Mouse (Mus musculus) heart, embryonic 15.5 days (tissue): ENCODE results near the gene Ubald2. TPM values are rescaled to one million over a fixed set of nuclear protein-coding genes. Genes with fewer than 3 reads are reported as not detected.
A peak's percentile ranks its signal among the peaks of the same experiment; 100 is the strongest.

Experiments used
- ATAC-seq: fragments of 200-750 bp; cut with Nextera tagmentation; replicated peaks from 2 replicates; pipeline ENCODE4 v1.8.0; 2017; ENCODE audit warnings: low read depth, moderate TSS enrichment; ENCODE audit not compliant: insufficient number of reproducible peaks, insufficient read depth, low FRiP score
- H3K27ac ChIP-seq: fragments of 300-500 bp; sonication (generic); 2 replicates; pipeline ENCODE4 v1.5.1; 2015; ENCODE audit warnings: mild to moderate bottlenecking, inconsistent platforms
- H3K27me3 ChIP-seq: fragments of 300-500 bp; sonication (generic); 2 replicates; pipeline ENCODE4 v1.6.1; 2015; ENCODE audit warnings: inconsistent platforms
- H3K36me3 ChIP-seq: fragments of 300-500 bp; sonication (generic); 2 replicates; pipeline ENCODE4 v1.6.1; 2015; ENCODE audit warnings: mild to moderate bottlenecking, inconsistent platforms
- H3K4me1 ChIP-seq: fragments of 300-500 bp; sonication (generic); replicated peaks from 2 replicates; pipeline ENCODE4 v1.6.1; 2015; ENCODE audit warnings: inconsistent platforms
- H3K4me2 ChIP-seq: fragments of 300-500 bp; sonication (generic); 2 replicates; pipeline ENCODE4 v1.6.1; 2015; ENCODE audit warnings: inconsistent platforms, mild to moderate bottlenecking, moderate library complexity
- H3K4me3 ChIP-seq: fragments of 300-500 bp; sonication (generic); 2 replicates; pipeline ENCODE4 v1.5.1; 2015; ENCODE audit warnings: mild to moderate bottlenecking, inconsistent platforms
- H3K9ac ChIP-seq: fragments of 300-500 bp; sonication (generic); 2 replicates; pipeline ENCODE4 v1.6.1; 2015; ENCODE audit warnings: mild to moderate bottlenecking, inconsistent platforms
- H3K9me3 ChIP-seq: fragments of 300-500 bp; sonication (generic); replicated peaks from 2 replicates; pipeline ENCODE4 v1.6.1; 2016; ENCODE audit warnings: inconsistent platforms
- WGBS: fragments of 180-500 bp; shearing (Covaris S2); methylation state at CpG from one replicate; pipeline ENCODE4 v1.1.7; 2015; ENCODE audit warnings: mixed read lengths; 5-methylcytosine and 5-hydroxymethylcytosine counted together
- polyA plus RNA-seq: library from polyadenylated mRNA; unstranded; fragments of >200 nt; fragmentation: Nextera tagmentation; extraction: Ambion mirVana; gene quantifications from 2 replicates; pipeline ENCODE4 v1.2.1, GENCODE M21; 2015

The Ubald2 gene
- 29.3 and 32.5 TPM in 2 replicates for polyA plus RNA-seq

- H3K4me3 ChIP-seq = peak within 1 kb of the TSS; percentile 91
- WGBS = 2% methylated on average over 66 of the region's 66 CpGs
- ATAC-seq = peak; percentile 96
- peak within 1 kb of the TSS; percentile 88 for H3K9ac ChIP-seq
- peak within 1 kb of the TSS; percentile 94 for H3K27ac ChIP-seq
- H3K4me1 ChIP-seq = peaks cover 51% of the 10 kb centered on the region
- H3K27me3 ChIP-seq = no peaks in the 10 kb centered on the region
- H3K4me2 ChIP-seq = peak within 1 kb of the TSS; percentile 73
- H3K36me3 ChIP-seq = peaks cover 5% of the 10 kb centered on the region
- H3K9me3 ChIP-seq = no peaks in the 10 kb centered on the region
Observed at GRCm38 (mm10) chr11:116433356-116434286, at the start of gene Ubald2. TSS of gene Ubald2 (plus strand) at chr11:116434094.

GRCm38 (mm10) chr11:116384171-116384570 lies 49.7 kb upstream of the Ubald2 start:
- ATAC-seq = no peak
- 72% methylated on average over 11 of the region's 11 CpGs for WGBS
- no peak overlapping the region for H3K4me3 ChIP-seq

GRCm38 (mm10) chr11:116385999-116386398 lies 47.9 kb upstream of the Ubald2 start:
- Histone ChIP-seq H3K4me3 (no peak overlapping the region), H3K4me1 (peaks cover 22% of the 10 kb centered on the region), H3K9ac (no peak overlapping the region), H3K4me2 (no peak overlapping the region), H3K36me3 (no peaks in the 10 kb centered on the region), H3K27me3 (no peaks in the 10 kb centered on the region), H3K9me3 (no peaks in the 10 kb centered on the region), H3K27ac (peak overlapping the region; percentile 37; the same call in 1 of the 2 replicates)
- ATAC-seq = no peak
- WGBS = 35% methylated on average over 5 of the region's 5 CpGs

More at GRCm38 (mm10) chr11:116384171-116384570, 49.7 kb upstream of the Ubald2 start:
- H3K27me3 ChIP-seq = no peaks in the 10 kb centered on the region
- H3K9ac ChIP-seq = no peak overlapping the region
- H3K4me1 ChIP-seq = peaks cover 22% of the 10 kb centered on the region
- no peak overlapping the region for H3K27ac ChIP-seq
- no peaks in the 10 kb centered on the region for H3K36me3 ChIP-seq
- H3K9me3 ChIP-seq = no peaks in the 10 kb centered on the region
- no peak overlapping the region for H3K4me2 ChIP-seq

GRCm38 (mm10) chr11:116387086-116388071 lies 46.5 kb upstream of the Ubald2 start:
- Histone ChIP-seq H3K27ac (peak overlapping the region; percentile 76), H3K27me3 (no peaks in the 10 kb centered on the region), H3K4me2 (peak overlapping the region; percentile 60), H3K4me1 (peaks cover 22% of the 10 kb centered on the region), H3K9me3 (no peaks in the 10 kb centered on the region), H3K9ac (peak overlapping the region; percentile 38; the same call in 1 of the 2 replicates), H3K4me3 (peak overlapping the region; percentile 36), H3K36me3 (no peaks in the 10 kb centered on the region)
- WGBS = 10% methylated on average over 16 of the region's 16 CpGs
- peak; percentile 75 for ATAC-seq

- H3K4me3 ChIP-seq = peak overlapping the region; percentile 14; the same call in 1 of the 2 replicates
- peaks cover 22% of the 10 kb centered on the region for H3K4me1 ChIP-seq
- H3K27me3 ChIP-seq = no peaks in the 10 kb centered on the region
- WGBS = 65% methylated on average over 14 of the region's 14 CpGs
- H3K27ac ChIP-seq = peak overlapping the region; percentile 43; the same call in 1 of the 2 replicates
- H3K9ac ChIP-seq = no peak overlapping the region
- peak overlapping the region; percentile 37 for H3K4me2 ChIP-seq
- no peak; the same call in 1 of the 2 replicates for ATAC-seq
- no peaks in the 10 kb centered on the region for H3K9me3 ChIP-seq
- no peaks in the 10 kb centered on the region for H3K36me3 ChIP-seq
Observed at GRCm38 (mm10) chr11:116388841-116389480, 44.9 kb upstream of the Ubald2 start.

- Histone ChIP-seq H3K4me1 (0 out of 2 replicates have a peak, but pooled peaks cover 3% of the 10 kb centered on the region), H3K27ac (no peak overlapping the region)
Observed at GRCm38 (mm10) chr11:116394769-116395168, 39.1 kb upstream of the Ubald2 start.

GRCm38 (mm10) chr11:116396276-116396933 lies 37.5 kb upstream of the Ubald2 start:
- H3K4me1 ChIP-seq = peaks cover 7% of the 10 kb centered on the region; the same call in 1 of the 2 replicates
- H3K9me3 ChIP-seq = no peaks in the 10 kb centered on the region
- H3K4me3 ChIP-seq = no peak overlapping the region
- no peak overlapping the region; the same call in 1 of the 2 replicates for H3K27ac ChIP-seq
- 85% methylated on average over 11 of the region's 11 CpGs for WGBS
- H3K9ac ChIP-seq = no peak overlapping the region
- H3K27me3 ChIP-seq = no peaks in the 10 kb centered on the region
- no peak for ATAC-seq
- H3K4me2 ChIP-seq = no peak overlapping the region
- H3K36me3 ChIP-seq = no peaks in the 10 kb centered on the region

More at GRCm38 (mm10) chr11:116394769-116395168, 39.1 kb upstream of the Ubald2 start:
- H3K27me3 ChIP-seq = no peaks in the 10 kb centered on the region
- H3K4me2 ChIP-seq = no peak overlapping the region
- H3K9me3 ChIP-seq = no peaks in the 10 kb centered on the region
- no peak for ATAC-seq
- no peak overlapping the region for H3K4me3 ChIP-seq
- H3K36me3 ChIP-seq = no peaks in the 10 kb centered on the region
- 72% methylated on average over 4 of the region's 4 CpGs for WGBS
- no peak overlapping the region for H3K9ac ChIP-seq

- H3K4me1 ChIP-seq = peaks cover 7% of the 10 kb centered on the region; the same call in 1 of the 2 replicates
- H3K9me3 ChIP-seq = no peaks in the 10 kb centered on the region
- H3K4me2 ChIP-seq = no peak overlapping the region
- no peak overlapping the region for H3K27ac ChIP-seq
- H3K9ac ChIP-seq = no peak overlapping the region
- no peaks in the 10 kb centered on the region for H3K36me3 ChIP-seq
- 90% methylated on average over 3 of the region's 3 CpGs for WGBS
- no peak for ATAC-seq
- no peaks in the 10 kb centered on the region for H3K27me3 ChIP-seq
- H3K4me3 ChIP-seq = no peak overlapping the region
Observed at GRCm38 (mm10) chr11:116396934-116397330, 37.0 kb upstream of the Ubald2 start.

- Histone ChIP-seq H3K9ac (no peak overlapping the region), H3K36me3 (no peaks in the 10 kb centered on the region), H3K9me3 (no peaks in the 10 kb centered on the region), H3K4me2 (no peak overlapping the region), H3K27me3 (no peaks in the 10 kb centered on the region), H3K4me1 (peaks cover 7% of the 10 kb centered on the region; the same call in 1 of the 2 replicates), H3K27ac (no peak overlapping the region), H3K4me3 (no peak overlapping the region)
- WGBS = 49% methylated on average over 8 of the region's 8 CpGs
- no peak for ATAC-seq
Observed at GRCm38 (mm10) chr11:116397517-116398347, 36.2 kb upstream of the Ubald2 start.
